Mouse (Mus musculus) heart, adult 2 months (tissue): ENCODE measurements around the gene Sac3d1. TPM values are rescaled to one million over a fixed set of nuclear protein-coding genes. Genes with fewer than 3 reads are reported as not detected.
A peak's percentile ranks its signal among the peaks of the same experiment; 100 is the strongest.

Experiments used
- DNase-seq, 2 experiments: peaks; one replicate each; pipeline ENCODE4 v3.0.0; 2021
- H3K27ac ChIP-seq: fragments of 200-600 bp; 2 replicates; pipeline ENCODE4 v1.8.1; 2022
- H3K27me3 ChIP-seq: fragments of 200-500 bp; 2 replicates; pipeline ENCODE4 v1.6.1; 2012; ENCODE audit warnings: mild to moderate bottlenecking, low read length, inconsistent platforms, mixed read lengths; ENCODE audit not compliant: control insufficient read depth, insufficient read depth
- H3K36me3 ChIP-seq: fragments of 200-500 bp; 2 replicates; pipeline ENCODE4 v1.6.1; 2012; ENCODE audit warnings: low read length, inconsistent platforms; ENCODE audit not compliant: control insufficient read depth, insufficient read depth
- H3K4me1 ChIP-seq: fragments of 200-500 bp; 2 replicates; pipeline ENCODE4 v1.6.1; 2011; ENCODE audit warnings: low read length; ENCODE audit not compliant: control insufficient read depth, insufficient read depth
- H3K4me3 ChIP-seq: fragments of 200-600 bp; 2 replicates; pipeline ENCODE4 v1.8.1; 2022
- H3K79me2 ChIP-seq: fragments of 200-500 bp; replicated peaks from 2 replicates; pipeline ENCODE4 v1.6.1; 2012; ENCODE audit warnings: mild to moderate bottlenecking, inconsistent platforms, low read length, moderate library complexity, mixed read lengths; ENCODE audit not compliant: control insufficient read depth, insufficient read depth
- H3K9ac ChIP-seq: fragments of 200-500 bp; 2 replicates; pipeline ENCODE4 v1.6.1; 2012; ENCODE audit warnings: low read depth, mild to moderate bottlenecking, control low read depth, inconsistent platforms, low read length, mixed read lengths
- CTCF ChIP-seq: fragments of 200-600 bp; IDR thresholded peaks from 2 replicates; pipeline ENCODE4 v1.8.1; 2022; ENCODE audit warnings: antibody characterized with exemption, mild to moderate bottlenecking, moderate library complexity
- EP300 ChIP-seq: fragments of 200-500 bp; IDR thresholded peaks from 2 replicates; pipeline ENCODE4 v1.6.1; 2011; ENCODE audit warnings: low read depth, low read length, control low read depth; ENCODE audit not compliant: insufficient read depth
- POLR2A ChIP-seq: fragments of 200-500 bp; IDR thresholded peaks from 2 replicates; pipeline ENCODE4 v1.6.1; 2011; ENCODE audit warnings: mild to moderate bottlenecking, low read depth, low read length, control low read depth; ENCODE audit not compliant: insufficient read depth
- WGBS: fragments of 180-500 bp; shearing (Covaris S2); methylation state at CpG from one replicate; pipeline ENCODE4 v1.1.7; 2018; 5-methylcytosine and 5-hydroxymethylcytosine counted together
- intact Hi-C: fragments of 180-260 bp; cut with DNase I; formaldehyde crosslinking; loops from one replicate; pipeline ENCODE4 v1.15.1; 2025
- polyA plus RNA-seq: library from polyadenylated mRNA; depleted of rRNA; stranded (reverse); fragments of >200 nt; gene quantifications from 2 replicates; pipeline ENCODE4 v1.2.3, GENCODE M21; 2012
- total RNA-seq, 2 experiments: library from RNA; stranded (reverse); gene quantifications; 2 replicates each; pipeline ENCODE4 v1.2.3; 2021

Gene Sac3d1
- total and polyA plus RNA-seq, 3 experiments, result 8.7 to 15.4 (median 10.3) TPM

DNA sequence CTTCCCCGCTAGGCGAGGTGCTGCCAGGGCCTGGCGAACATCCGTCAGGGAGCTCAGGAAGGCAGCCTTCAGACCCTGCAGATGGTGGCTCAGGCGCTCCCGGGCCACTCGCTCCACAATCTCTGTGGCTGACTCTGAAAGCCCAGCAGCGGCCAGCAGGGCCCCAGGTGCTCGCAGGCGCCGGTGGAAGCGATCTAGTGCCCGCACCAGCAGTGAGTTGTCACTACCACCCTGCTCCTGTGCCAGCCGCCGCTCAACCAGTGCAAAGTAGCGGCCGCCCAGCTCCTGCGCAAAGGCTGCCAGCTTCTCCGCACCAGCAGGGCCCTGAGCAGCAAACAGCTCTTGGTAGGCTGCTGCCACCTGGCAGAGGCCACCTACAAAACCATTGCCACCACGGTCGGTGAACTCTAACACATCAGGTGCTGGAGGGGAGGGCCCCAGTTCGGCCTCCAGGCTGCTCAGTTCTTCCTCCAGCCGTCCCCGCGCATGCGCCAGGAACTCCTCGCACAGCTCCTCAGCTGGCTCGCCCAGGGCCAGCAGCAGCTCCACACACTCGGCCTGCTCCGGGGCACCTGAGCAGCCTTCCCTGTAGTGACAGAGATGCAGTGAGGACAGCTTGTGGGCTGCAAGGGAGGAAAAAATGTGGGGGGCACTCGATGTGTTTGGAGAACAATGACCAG, 47.7 kb downstream of the Sac3d1 start:
- Histone ChIP-seq H3K36me3 (no peaks in the 10 kb centered on the region), H3K9ac (no peak overlapping the region), H3K79me2 (0 out of 2 replicates have a peak, but pooled peaks cover 1% of the 10 kb centered on the region), H3K4me1 (no peaks in the 10 kb centered on the region), H3K27ac (no peak overlapping the region), H3K27me3 (no peaks in the 10 kb centered on the region), H3K4me3 (no peak overlapping the region)
- whole genome bisulfite sequencing, result 91% methylated on average over 31 of the region's 31 CpGs
- no peak for DNase-seq
- intact Hi-C loops, result no loop called here
- no peak for TF ChIP-seq CTCF
- no peak for TF ChIP-seq EP300
- no peak for TF ChIP-seq POLR2A

DNA sequence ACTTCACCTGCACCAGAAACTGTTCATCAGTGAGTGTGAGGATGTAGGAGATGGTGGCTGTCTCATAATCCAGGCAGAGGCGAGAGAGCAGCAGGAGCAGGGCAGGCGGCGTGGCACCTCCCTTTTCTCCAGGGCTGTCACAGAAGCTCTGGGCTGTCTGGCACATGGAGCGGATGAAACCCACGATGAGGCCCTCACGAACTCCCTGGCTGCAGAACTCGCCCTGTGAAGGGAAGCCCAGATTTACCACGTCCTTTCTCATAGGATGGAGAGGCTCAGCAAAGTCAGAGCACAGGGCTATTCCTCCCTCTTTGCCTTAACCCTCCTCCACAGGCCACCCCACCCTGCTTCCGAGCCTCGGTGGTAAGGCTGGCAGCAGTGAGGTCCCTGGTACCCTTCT, 48.6 kb downstream of the Sac3d1 start:
- intact Hi-C loops, result no loop called here

GRCm38 (mm10) chr19:6068951-6069350, 49.5 kb downstream of the Sac3d1 start:
- Histone ChIP-seq H3K36me3 (no peaks in the 10 kb centered on the region), H3K4me1 (no peaks in the 10 kb centered on the region)
- TF ChIP-seq POLR2A (no peak), EP300 (no peak), CTCF (no peak)

More for the DNA sequence above, 48.6 kb downstream of the Sac3d1 start:
- Histone ChIP-seq H3K4me1 (no peaks in the 10 kb centered on the region), H3K9ac (no peak overlapping the region), H3K27me3 (no peaks in the 10 kb centered on the region), H3K79me2 (0 out of 2 replicates have a peak, but pooled peaks cover 1% of the 10 kb centered on the region), H3K36me3 (no peaks in the 10 kb centered on the region), H3K4me3 (no peak overlapping the region), H3K27ac (no peak overlapping the region)
- no peak for TF ChIP-seq POLR2A
- TF ChIP-seq CTCF, result no peak
- 86% methylated on average over 10 of the region's 10 CpGs for WGBS
- DNase-seq, result no peak

DNA sequence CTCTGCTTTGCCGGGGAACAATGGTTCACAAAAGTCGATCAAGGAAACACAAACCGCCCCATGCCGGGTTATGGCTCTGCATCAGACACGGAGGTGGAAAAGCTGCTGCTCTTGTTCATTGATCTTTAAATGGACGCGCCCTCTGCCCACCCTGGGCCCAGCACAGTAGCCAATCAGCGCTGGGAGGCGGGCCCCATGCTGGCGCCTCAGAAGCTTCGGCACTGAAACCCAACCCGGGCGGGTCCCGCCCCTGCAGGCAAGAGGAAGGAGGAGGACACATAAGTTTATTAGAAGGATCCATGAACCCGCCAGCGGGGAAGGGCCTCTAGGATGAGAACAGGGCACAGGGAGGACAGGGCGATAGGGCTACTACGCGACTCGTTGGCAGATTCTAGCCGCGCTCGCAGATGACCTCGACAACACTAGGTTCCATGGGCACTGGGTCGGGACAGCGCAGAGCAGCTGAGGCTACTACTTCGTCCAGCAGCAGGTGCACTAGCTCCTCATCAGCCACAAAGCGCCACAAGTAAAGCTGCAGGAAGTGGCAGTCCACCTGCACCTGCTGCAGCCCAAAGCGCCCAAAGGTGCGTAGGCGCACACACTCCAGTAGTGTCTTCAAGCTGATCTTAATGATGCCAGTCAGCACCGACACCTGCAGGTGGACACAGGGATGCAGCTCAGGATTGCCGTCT, 50.6 kb downstream of the Sac3d1 start, which contains the start of gene Tm7sf2:
Gene Tm7sf2, minus strand, starts transcription at position 650 of the 692 bp plus-strand sequence.
- peak; percentile 90 to 93 for DNase-seq
- TF ChIP-seq EP300, result no peak
- 0 out of 2 replicates have a peak, but pooled peaks have one; percentile 0 for TF ChIP-seq POLR2A
- TF ChIP-seq CTCF, result peak; percentile 22; the same call in 1 of the 2 replicates
- Histone ChIP-seq H3K79me2 (no peaks in the 10 kb centered on the region), H3K27me3 (no peaks in the 10 kb centered on the region), H3K9ac (peak within 1 kb of the TSS; percentile 67), H3K4me3 (peak within 1 kb of the TSS; percentile 49), H3K4me1 (no peaks in the 10 kb centered on the region), H3K36me3 (no peaks in the 10 kb centered on the region), H3K27ac (no peak within 1 kb of the TSS; the same call in 1 of the 2 replicates)
- 14% methylated on average over 33 of the region's 33 CpGs for WGBS
- intact Hi-C loops, result no loop called here

More at GRCm38 (mm10) chr19:6068951-6069350, 49.5 kb downstream of the Sac3d1 start:
- Histone ChIP-seq H3K27ac (no peak overlapping the region), H3K79me2 (no peaks in the 10 kb centered on the region), H3K27me3 (no peaks in the 10 kb centered on the region), H3K4me3 (no peak overlapping the region), H3K9ac (no peak overlapping the region)
- no peak for DNase-seq
- WGBS, result 81% methylated on average over 4 of the region's 4 CpGs
- intact Hi-C loops, result no loop called here

DNA sequence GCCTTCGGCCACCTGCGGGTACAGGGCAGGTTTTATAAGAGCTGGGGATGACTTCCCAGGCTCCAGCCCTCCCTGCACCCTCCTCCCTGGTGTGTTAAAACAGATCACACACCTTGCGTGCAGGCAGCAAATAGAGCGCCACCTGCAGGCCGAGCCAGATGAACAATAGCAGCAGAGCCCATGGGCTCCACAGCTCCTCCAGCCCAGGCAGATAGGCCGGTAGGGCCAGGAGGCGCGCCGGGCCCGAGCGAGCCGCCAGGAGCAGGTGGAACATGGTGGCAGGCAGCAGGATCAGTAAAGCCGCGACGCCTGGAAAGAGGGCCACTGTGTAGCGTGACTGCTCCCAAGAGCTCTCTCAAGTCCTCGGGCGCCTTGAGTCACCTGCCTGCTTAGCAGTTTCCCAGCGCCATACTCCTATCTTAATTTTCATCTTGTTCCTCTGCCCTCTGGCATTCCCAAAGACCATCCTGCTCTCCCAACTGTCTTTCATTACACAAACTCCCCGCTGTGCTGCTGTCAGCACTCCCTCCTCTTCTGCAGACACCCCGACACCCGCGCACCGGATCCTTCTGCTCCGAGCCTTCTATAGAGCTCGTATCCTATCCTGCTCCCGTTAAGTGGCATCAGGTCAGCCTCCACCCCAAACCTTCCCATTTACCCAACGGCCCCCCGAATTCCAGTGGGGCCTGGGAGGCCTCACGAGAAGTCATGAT, 51.3 kb downstream of the Sac3d1 start:
- 2% methylated on average over 30 of the region's 30 CpGs for WGBS
- TF ChIP-seq POLR2A (no peak; the same call in 1 of the 2 replicates), EP300 (no peak), CTCF (peak; percentile 91)
- Histone ChIP-seq H3K27ac (no peak overlapping the region; the same call in 1 of the 2 replicates), H3K9ac (peak overlapping the region; percentile 67), H3K4me3 (peak overlapping the region; percentile 49), H3K27me3 (no peaks in the 10 kb centered on the region), H3K4me1 (peaks cover 3% of the 10 kb centered on the region; the same call in 1 of the 2 replicates), H3K79me2 (no peaks in the 10 kb centered on the region), H3K36me3 (no peaks in the 10 kb centered on the region)
- intact Hi-C loops, result no loop called here
- DNase-seq, result peak; percentile 77 to 78
